Mouse (Mus musculus) mouse trophoblast stem cell (cell line): ENCODE measurements around the gene Zfp764.
"Not testable (repeated sequence)": the region's sequence is repeated elsewhere in the genome, so short reads cannot be mapped to it uniquely, and the experiment has no call there.

ENCODE experiments used
- in situ Hi-C, 2 experiments: fragments of 300-500 bp; cut with MseI, MboI; formaldehyde crosslinking; loops; 2 replicates in 1 of 2; 3 replicates in 1 of 2; pipeline ENCODE4 v1.15.1; 2025

Zfp764 gene

DNA sequence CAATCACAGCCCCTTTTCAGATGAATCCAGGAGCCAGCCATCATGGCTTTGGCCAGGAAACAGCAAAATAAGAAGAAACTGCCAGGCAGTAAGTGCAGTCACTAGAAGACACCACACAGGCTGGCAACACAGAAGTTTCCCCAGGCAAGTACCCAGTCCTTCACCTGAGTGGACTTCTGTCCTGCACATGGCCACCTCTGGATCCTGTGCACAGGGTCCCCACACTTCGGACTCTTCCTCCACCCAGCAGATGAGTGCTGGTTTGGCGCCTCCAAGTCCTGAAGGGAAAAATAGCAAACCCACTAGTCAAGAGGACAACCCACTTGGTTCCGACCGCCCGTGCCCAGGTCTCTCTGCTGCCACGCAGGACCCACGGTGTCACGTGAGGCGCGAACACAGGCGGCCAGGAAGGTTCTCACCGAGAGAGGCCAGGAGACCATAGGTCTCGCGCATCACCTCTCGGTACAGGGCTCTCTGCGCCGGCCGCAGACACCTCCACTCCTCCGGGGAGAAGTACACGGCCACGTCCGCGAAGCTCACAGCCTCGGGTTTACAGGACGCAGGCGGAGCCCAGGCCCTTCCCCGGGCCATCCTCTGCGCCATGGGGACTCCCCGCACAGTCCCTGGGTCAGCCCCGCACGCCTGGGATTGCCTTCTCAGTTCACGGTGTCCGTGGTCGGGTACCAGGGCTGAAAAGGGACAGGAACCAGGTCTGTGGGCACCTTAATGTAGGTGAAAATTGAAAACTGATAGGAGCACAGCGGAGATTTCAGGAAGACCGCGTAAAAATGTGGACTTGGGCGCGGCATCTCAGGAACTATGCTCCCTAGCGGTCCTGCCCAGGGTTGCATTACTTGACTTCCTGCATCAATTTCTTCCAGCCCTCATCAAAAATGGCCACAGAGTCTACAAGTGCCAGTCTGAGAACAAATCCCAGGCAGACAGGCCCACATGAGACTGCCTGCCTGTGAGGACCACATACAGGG is at the start of gene Zfp764:
Gene Zfp764, minus strand, starts transcription at position 821 of the 986 bp plus-strand sequence.
- in situ Hi-C loops: not testable (repeated sequence)

DNA sequence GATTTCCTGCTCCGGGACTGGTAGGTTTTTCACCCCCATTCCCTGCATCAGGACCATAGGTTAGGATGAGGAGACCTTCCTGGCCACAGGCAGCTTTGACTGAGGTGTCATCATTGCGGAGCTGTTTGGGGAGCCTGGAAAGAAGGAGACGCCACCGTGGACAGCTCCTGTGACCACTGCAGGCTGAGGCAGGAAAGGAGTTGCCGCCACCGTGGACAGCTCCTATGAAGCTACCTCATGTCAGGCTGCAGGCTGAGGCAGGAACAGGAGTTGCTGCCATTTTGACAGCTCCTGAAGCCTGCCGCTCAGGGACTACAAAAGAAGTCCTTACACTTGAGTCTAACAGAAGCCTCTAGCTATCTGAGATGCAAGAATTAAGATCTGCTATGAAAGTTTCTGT is 48.3 kb upstream of the Zfp764 start:
- in situ Hi-C loops: no loop called here

DNA sequence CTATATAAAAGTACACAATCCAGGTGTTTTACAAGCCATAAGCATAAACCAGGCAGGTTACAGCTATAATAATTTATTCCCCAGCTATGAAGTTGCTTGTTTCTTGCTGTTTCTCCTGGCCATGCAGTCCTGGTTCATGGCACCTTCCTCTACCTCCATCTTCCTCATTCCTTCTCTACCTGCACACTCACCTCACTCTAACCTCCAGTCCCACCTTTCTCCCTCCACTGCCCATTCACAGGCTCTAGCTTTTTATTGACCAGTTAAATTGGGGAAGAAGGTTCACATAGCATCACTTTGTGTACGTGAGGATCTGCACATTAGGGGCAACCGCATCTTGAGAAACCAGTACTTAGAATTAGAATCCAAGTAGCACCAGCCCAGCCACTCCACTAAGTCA is 46.4 kb upstream of the Zfp764 start:
- in situ Hi-C loops: no loop called here

DNA sequence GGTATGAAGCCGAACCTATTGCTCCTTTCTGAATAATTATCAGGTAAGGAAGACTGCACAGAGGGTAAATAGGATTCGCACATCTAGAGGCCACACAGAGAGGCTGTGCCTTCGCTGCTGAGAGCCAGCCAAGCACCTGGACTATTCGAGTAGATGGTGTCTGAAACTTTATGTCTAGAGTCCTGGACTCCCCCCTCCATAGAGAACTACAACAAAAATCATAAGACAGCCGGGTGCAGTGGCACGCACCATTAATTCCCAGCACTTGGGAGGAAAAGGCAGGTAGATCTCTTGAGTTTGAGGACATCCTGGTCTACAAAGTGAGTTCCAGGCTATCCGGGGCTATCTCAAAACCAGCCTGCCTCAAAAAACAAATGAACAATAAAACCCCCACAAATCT is 43.3 kb upstream of the Zfp764 start:
- in situ Hi-C loops: no loop called here

DNA sequence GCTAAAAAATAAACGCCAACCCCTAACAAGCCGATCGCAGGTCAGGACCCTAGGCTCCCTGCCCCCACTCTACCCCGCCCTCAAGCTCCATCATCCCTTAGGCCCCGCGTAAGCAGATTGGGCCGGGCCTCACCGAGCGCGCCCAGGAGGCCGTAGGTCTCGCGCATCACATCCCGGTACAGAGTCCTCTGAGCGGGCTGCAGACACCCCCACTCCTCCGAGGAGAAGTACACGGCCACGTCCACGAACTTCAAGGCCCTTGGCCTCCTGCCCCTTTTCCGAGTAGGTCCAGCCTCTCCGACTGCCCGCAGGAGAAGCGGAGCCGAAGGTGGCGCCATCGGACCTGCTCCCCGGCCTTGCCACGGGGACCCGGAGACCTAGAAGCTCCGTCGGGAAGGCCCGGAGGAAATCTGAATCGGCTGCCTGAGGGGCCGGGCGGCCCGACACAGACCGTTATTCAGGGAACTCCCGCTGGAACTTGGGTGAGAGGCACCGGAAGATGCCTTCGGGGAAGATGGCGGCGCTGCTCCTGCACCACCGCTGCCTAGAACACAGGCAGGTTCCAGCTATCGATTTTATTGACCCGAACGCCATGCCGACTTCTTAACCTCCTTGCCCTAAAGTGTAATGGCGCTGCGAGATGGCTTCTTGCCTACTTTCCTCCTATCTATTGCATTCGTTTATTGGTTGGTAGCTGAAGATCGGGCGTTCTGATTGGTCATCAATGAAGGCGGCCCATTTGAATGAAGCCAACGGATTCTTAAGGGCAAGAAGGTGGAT is 42.1 kb upstream of the Zfp764 start, which contains the start of gene Zfp689:
Gene Zfp689, minus strand, starts transcription at position 638 of the 780 bp plus-strand sequence.
- in situ Hi-C loops: no loop called here

DNA sequence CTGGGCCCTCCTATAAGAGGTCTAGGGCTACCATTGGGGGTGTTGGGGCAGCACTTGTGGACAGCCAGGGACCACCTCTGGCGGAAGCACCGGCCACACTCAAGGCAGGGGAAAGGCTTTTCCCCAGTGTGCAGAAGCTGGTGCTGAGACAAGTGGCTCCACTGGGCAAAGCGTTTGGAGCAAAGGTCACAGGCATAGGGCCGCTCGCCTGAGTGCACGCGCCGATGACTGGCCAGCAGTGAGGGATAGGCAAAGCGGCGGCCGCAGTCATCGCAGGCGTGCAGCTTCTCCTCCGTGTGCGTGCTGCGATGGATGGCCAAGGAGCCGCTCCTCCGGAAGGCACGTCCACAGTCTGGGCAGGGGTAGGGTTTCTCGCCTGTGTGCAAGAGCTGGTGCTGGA is 37.4 kb upstream of the Zfp764 start:
- in situ Hi-C loops: no loop called here

DNA sequence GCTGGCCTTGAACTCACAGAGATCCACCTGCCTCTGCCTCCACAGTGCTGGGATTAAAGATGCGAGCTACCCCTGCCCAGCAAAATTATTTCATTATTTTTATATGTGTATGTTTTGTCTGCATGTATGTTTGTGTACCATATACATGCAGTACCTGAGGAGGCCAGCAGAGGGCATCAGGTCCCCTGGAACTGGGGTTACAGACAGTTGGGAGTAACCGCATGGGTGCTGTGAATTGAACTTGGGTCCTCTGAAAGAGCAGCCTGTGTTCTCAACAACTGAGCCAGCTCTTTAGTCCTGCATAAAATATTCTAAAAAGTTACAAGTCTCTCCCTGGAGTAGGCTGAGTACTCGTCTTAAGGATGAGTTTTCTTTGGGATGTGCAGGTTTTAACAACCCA is 31.1 kb upstream of the Zfp764 start:
- in situ Hi-C loops: no loop called here

DNA sequence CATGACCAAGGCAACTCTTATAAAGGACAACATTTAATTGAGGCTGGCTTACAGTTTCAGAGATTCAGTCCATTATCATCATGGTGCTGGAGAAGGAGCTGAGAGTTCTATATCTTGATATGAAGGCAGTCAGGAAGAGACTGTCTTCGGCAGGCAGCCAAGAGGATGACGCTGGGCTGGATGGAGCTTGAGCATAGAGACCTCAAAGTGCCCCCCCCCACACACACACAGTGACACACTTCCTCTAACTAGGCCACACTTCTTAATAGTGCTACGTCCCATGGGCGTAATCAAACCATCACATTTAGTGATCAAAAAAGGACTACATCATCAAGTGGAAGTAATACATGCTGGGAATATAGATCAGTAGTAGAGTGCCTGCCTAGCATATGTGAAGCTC is 28.6 kb upstream of the Zfp764 start:
- in situ Hi-C loops: no loop called here

DNA sequence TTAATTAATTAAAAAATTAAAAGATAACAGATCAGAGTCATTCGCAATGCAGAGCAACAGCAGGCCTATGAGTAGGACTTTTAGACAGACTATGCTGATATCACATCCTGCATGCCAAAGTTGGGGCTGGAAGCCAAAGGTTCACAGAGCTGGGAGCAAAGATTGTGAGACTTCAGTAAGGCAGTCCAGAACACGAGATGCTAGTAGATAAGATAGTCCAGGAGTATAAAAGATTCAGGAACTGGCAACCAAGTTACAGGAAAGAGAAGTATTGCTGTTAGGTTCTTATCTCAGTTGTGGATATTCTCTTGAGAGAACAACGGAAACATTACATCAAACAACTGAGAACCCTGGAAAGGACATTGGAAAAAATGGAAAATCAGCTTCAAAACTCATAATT is 19.7 kb upstream of the Zfp764 start:
- in situ Hi-C loops: no loop called here

DNA sequence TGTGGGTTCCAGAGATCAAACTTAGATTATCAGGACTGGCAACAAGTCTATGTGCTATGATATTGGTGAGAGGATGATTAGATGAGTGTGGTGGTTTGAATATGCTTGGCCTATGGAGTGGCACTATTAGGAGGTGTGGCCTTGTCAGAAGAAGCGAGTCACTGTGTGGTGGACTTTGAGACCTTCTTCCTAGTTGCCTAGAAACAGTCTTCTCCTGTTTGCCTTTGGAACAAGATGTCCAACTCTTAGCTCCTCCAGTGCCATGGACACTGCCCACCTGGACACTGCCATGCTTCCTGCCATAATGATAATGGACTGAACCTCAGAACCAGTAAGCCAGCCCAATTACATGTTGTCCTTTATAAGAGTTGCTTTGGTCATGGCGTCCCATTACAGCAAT is 19.3 kb upstream of the Zfp764 start:
- in situ Hi-C loops: no loop called here

DNA sequence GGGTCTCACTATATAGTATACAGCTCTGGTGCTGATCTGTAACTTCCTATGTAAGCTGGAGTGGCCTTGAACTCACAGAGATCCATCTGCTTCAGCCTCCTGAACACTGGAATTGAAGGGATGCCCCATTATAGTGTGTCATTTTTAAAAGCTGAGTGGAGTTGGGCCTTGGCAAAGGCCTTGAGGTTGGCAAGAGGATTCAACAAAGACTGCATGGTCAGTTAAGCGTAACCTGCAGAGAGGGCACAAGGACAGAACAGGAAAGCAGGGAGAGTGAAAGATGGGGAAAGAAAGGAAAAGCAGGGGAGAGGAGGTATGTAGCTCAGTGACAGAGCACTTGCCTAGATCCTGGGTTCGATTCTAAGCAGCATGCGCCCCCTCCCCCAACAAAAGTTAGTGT is 18.7 kb upstream of the Zfp764 start:
- in situ Hi-C loops: no loop called here

DNA sequence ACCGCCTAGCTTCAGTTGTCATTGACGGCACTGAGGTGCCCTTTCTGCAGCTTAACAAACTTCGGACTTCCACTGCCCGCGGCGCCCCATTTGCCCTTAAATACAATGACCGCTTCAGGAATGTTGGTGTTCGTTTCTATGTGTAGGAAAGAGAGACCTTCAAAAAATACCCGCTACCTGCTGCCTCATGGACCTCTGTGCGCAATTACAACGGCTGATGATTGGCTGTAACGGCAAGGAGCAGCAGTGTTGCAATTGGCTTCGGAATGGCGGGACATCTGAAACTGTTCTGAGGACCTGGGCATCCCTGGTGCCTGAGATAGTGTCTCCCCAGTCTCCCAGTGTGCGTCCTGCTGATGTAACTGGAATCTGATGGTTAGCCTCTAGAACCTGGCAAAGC is 15.6 kb upstream of the Zfp764 start:
- in situ Hi-C loops: no loop called here

DNA sequence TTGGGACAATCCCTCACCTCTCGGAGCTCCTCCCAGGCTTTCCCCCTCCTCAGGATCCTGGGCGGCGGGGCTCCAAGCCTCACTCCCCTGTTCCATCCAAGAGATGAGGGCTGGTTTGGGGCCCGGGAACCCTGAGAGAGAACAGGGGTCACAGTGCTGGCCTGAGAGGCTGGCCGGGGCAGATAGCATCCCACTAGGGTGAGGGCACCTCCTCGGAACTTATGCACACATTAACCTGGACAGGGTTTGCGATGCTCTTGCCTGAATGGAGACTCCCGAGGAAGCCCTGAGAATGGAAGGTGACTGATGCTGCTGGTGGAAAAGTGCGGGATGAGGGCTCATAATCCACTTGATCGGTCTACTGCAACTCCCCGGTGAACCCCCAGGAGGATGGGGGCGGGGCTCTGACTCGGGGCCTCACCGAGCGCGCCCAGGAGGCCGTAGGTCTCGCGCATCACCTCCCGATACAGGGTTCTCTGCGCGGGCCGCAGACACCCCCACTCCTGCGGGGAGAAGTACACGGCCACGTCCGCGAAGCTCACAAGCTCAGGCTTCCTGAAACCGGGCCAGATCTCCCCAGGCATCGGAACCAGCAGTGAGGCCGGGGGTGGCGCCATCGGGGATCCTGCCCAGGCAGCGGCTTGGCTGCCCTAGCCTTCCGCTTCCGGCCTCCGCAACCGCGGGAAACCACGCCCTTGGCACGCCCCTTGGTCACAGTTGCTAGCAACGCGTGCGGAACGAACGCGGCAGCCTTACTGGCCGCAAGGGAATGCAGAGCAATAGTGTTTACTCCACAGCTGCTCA is 15.0 kb upstream of the Zfp764 start, which contains the start of gene Zfp688:
Gene Zfp688, minus strand, starts transcription at position 681 of the 804 bp plus-strand sequence.
- in situ Hi-C loops: no loop called here

DNA sequence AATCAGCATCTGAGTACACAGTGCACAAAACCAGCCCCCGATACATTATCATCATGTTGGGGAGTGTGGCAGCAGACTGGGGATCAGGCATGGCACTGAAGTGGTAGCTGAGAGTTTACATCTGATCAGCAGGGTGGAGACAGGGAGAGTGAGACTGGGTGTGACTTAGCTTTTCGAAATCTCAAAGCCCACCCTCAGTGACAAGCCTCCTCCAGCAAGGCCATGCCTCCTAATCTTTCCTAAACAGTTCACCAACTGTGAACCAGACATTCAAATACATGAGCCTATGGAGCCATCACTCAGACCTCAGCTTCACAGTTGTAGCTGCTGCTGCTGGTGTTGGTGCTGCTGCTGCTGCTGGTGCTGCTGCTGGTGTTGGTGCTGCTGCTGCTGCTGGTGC is 4.8 kb upstream of the Zfp764 start:
- in situ Hi-C loops: no loop called here

DNA sequence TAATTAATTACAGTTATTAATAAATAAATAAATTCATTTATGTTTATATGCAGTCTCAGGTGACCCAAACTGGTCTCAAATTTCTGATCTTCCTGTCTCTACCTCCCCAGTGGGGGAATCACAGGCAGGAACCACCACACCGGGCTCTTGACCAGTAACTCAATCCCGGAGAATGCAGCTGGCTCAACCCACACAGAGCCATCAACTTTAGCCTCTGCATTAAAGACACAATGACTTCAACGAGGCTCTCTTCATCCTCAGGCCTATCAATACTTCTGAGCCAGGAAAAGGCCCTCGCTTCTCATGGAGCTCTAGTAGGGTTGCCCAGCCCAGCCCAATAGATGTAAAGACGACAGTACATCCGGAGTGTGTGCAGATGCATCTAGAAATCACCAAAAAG is 2.5 kb downstream of the Zfp764 start:
- in situ Hi-C loops: not testable (repeated sequence)

DNA sequence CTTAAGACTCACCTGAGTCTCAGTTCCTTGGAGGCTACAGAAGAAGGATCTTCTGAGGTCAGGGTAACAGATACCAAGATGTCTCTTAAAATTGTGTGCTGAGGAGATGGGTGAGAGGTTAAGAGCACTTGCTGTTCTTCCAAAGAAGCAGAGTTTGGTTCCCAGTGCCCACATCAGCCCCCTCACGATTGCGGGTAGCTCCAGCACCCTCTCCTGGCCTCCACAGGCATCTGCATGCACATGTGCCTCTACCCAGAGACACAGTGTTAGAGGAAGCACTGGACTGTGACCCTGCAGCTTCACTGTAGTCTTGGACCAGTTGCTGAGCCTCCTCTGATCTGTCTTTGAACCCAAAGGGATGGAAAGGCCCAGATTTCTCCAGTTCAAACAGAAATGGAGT is 3.6 kb downstream of the Zfp764 start:
- in situ Hi-C loops: no loop called here

DNA sequence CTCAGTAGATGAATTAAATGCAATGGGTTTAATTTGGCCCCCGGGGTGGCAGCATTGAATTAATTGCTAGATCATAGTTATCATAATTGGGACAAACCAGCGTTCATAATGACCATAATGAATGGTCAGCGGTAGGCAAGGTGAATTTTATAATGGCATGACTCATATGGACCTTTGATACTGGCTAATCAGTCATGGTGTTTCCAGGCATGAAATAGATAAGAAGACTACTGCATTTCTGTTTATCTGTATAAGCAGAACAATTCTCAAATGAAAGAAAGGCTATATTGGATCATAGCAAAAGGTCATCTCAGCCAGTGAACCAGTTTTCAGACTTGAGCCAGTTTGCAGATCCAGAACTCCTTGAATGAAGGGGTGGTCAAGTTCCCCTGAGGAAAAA is 6.3 kb downstream of the Zfp764 start:
- in situ Hi-C loops: no loop called here

DNA sequence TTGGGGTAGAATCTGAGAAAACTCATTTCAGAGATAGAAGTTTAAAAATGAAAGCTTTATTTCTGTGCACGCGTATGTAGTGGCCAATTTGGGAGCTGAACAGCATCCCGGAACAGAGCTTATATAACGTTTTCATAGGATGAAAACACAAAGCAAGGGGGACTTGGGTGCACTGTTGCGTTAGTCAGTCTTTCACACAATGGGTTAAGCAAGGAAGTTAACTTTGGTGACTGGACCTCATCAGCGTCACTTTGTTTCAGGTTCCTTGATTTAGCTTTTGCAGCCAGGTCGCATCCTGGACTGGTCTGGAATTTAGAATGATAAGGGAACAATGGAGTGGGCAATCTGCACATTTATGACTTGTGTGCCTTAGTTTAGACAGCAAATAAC is 12.7 kb downstream of the Zfp764 start:
- in situ Hi-C loops: no loop called here

DNA sequence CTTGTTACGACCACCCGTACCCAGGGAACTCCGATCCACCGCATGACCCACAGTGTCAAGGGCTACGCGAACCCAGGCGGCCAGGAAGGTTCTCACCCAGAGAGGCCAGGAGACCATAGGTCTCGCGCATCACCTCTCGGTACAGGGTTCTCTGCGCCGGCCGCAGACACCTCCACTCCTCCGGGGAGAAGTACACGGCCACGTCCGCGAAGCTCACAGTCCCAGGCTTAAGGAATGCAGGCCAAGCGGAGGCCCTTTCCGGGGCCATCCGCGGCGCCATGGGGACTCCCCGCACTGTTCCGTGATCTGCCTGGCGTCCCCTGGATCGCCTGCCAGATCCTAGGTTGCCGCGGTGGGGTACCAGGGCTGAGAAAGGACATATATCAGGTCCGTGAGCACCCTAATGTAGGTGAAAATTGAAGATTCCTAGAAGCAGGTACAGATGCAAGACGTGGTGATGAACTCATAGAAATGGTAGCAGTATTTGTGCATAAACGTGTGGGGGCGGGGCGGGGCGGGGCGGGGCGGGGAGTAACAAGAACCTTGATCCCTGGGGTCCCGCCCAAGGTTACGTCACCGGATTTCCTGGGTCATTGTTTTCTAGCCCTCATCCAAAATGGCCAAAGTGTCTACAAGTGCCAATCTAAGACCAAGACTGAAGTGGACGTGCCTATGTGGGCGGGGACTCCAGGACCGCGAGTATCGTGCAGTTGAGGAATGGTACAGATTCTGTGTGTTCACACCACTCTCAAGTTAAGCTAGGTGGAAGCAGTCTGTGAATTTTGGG is 13.3 kb downstream of the Zfp764 start, which contains the start of gene E430018J23Rik:
Gene E430018J23Rik, minus strand, starts transcription at position 473 of the 787 bp plus-strand sequence.
- in situ Hi-C loops: no loop called here

DNA sequence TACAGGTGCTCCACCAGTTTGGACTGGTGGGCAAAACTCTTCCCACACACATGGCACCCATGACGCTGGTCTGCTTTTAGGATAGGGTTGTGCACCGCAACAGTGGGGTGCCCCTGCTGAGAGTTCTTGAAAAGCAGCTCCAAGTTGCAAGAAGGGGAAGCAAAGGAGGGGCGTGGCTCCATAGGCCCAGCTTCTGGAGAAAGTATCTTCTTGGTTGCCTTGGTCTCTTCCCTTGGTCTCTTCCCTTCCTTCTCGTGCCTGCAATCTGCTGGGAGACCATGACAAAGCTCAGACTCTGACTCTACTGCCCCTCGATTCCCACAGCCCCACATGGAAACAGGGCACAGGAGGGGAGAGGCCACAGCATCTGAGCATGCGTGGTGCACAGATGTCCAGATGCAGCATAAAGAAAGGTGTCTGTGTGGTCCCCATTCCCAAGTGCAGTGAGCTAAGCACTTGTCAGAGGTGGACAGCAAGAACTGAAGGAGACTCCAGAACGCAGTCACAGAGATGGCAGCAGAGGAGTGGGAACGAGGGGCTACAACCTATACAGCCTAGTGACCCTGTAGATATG is 14.3 kb downstream of the Zfp764 start:
- in situ Hi-C loops: no loop called here
